Mouse (Mus musculus): ENCODE measurements at regions not wholly inside any gene's neighbourhood (a gene's known extent, or its start where the extent isn't known, plus 50 kb on each side); places are given as distances from the start of the nearest gene placed in this dataset.
"Not testable (repeated sequence)": the region's sequence is repeated elsewhere in the genome, so short reads cannot be mapped to it uniquely, and the experiment has no call there.

DNA sequence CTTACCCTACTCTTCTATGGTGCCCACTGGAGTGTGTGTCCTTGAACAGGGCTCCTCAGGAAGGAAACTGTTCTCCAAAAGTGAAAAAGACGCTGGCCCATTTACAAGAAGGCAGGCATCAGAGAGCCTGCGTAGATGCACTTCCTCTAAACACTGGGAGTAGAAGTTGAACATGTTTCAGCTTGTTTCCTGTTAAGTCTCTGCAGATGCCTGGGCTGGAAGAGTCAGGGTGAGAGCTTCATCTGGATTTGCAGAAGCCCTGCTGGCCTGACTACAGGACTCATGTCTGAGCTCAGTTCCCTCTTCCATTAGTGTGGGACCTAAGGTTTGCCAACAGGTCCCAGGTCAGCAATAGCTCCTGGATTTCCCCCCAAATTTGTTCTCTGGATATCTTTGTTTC is 54.7 kb upstream of the Nlrp1b start:
- no peak for DNase-seq (ENCODE audit: low spot score in 2 of 2)

GRCm38 (mm10) chr11:71288243-71288642 is 57.7 kb upstream of the Nlrp1b start:
- DNase-seq (ENCODE audit: low spot score in 2 of 2), result not testable (repeated sequence)

- no peak for DNase-seq (ENCODE audit: low spot score in 2 of 2)
Measured at GRCm38 (mm10) chr11:71289490-71289889, 59.0 kb upstream of the Nlrp1b start.

DNA sequence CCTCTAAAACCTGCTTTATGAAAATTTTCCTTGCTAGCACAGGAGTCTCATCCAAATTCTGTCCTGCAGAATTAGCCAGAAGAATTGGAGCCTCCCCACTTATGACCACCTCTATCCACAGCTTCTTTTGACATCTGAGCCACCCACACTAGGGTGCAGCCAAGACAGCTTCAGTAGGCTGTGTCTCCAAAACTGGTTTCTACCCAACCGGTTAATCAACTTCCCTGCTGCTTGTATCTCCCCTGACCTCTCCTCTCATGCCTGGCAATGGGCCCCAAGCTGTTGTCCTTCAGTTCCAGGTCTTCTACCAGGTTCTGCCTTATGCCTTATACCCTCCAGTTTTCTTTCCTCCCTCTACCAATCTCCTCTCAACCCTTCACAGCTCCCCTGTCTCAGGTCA is 68.9 kb upstream of the Nlrp1b start:
- no peak for DNase-seq (ENCODE audit: low spot score in 2 of 2)

DNA sequence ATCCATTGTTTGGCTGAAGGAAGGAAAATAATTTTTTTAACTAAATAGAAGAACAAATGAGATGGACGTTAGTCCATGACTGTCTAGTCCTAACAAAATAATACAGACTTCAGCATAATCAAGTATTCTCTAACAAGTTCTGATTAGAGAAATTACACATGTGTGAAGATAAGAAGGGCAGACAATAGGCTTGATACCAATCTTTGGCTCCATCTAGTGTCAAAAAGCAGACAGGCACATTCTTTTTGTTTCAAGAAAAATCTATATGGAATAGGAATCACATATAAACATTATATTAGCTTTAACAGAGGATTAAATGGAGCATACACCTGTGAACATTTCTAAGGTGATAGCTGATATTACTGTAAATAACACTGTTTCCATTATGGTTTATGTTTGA is 92.9 kb upstream of the Nlrp1b start:
- DNase-seq (ENCODE audit: low spot score in 2 of 2), result no peak

- no peak for DNase-seq (ENCODE audit: low spot score in 2 of 2)
Measured at GRCm38 (mm10) chr11:71337428-71337827, 106.9 kb upstream of the Nlrp1b start.

- peak; percentile 19 to 55 for DNase-seq (ENCODE audit: low spot score in 2 of 2)
Measured at GRCm38 (mm10) chr11:71346024-71346423, 115.5 kb upstream of the Nlrp1b start.

DNA sequence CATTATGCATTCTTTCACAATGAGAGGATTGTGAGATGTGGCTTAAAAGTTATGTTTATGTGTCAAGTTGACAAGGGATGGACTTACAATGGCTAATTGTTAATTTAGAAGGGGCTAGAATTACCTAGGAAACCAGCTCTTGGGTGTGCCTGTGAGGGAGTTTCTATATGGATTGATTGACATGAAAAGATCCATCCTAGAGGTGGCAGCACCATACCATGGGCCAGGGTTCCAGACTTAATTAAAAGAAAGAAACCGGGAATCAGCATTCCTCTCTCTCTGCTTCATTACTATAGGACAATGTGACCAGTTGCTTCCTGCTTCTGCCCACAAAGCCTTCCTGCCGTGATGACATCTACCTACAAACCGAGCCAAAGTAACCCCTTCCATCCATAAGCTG is 126.6 kb upstream of the Nlrp1b start:
- DNase-seq (ENCODE audit: low spot score in 2 of 2), result no peak

DNA sequence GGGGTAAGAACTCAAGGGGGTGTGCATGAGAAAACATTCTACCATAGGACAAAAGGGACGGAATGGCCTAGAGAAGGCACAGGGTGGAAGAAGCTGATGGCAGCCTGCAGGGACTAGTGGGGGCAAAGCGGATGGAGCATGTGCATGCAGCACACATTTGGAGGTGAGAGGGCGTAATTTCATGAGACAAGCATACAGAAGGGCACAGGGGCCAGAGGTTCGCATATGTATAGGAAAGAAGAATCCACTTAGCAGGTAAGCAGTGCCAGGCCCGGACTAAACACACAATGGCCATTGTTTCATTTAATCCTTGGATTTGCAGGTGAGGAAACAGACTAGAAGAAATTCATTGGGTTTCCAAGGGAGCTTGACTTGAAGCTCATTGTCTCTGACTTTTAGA is 130.3 kb upstream of the Nlrp1b start:
- no peak for DNase-seq (ENCODE audit: low spot score in 2 of 2)

- no peak for DNase-seq (ENCODE audit: low spot score in 2 of 2)
Measured at GRCm38 (mm10) chr11:71371871-71372270, 141.3 kb upstream of the Nlrp1b start.

- DNase-seq (ENCODE audit: low spot score in 2 of 2), result no peak
Measured at GRCm38 (mm10) chr11:71375132-71375531, 144.6 kb upstream of the Nlrp1b start.

GRCm38 (mm10) chr11:71388411-71388810 is 157.9 kb upstream of the Nlrp1b start:
- DNase-seq (ENCODE audit: low spot score in 2 of 2), result no peak

DNA sequence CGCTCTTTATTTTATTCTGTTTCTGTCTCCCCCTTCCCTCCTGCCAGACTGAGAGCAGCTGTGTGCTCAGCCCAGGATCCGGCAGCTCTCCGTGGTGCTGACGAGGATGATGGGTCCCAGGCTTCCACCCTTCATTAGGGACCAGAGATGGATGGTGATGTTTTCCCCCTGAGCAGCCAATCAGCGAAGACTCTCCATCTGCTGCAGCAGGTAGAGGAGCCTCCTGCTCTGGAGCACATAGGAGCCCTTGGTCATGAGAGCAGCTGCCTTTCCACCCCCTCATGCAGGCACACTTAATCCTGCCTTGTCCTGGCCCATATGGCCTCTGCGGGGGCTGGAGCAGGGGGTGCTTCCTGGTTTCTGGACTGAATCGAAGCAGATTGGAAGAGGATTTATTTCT is 159.1 kb upstream of the Nlrp1b start:
- DNase-seq (ENCODE audit: low spot score in 2 of 2), result peak; percentile 20 to 35

DNA sequence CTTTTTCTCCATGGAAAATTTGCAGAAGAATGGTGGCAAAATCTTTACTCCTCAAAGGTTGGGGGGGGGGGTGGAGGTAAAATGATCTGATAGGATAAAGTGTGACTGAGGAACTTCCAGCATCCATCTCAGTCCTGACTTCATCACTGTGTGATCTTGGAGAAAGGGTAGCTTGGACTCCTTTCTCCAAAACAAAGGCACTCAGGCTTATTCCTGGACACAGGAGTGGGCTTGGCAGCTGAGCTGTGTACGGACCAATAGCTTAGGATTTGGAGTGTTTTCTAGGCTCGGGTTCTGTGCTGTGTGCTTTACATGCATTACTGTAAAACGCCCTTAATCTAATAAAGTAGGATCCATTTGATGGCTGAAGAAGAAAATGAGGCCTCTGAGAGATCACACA is 159.6 kb upstream of the Nlrp1b start:
- DNase-seq (ENCODE audit: low spot score in 2 of 2), result no peak

GRCm38 (mm10) chr11:71390616-71391015 is 160.1 kb upstream of the Nlrp1b start:
- no peak for DNase-seq (ENCODE audit: low spot score in 2 of 2)

DNA sequence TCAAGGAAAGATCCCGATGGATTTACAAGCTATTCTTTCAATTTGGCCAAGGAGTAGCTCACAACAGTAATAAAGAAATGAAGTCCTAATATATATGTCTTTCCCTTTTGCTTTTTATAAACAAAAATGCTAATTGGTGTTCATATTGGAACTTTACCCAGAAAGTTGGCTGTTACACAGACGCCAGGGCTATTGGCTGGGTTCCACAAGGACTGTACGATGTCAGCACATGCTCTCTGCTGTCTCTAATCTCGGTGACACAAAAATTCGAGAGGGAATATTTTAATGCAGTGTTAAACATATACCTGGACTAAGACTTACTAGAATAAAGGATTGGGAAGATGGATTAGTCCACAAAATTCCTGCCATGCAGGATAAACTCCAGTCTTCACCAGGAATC is 162.9 kb upstream of the Nlrp1b start:
- no peak for DNase-seq (ENCODE audit: low spot score in 2 of 2)

GRCm38 (mm10) chr11:71395023-71395422 is 164.5 kb upstream of the Nlrp1b start:
- no peak for DNase-seq (ENCODE audit: low spot score in 2 of 2)

DNA sequence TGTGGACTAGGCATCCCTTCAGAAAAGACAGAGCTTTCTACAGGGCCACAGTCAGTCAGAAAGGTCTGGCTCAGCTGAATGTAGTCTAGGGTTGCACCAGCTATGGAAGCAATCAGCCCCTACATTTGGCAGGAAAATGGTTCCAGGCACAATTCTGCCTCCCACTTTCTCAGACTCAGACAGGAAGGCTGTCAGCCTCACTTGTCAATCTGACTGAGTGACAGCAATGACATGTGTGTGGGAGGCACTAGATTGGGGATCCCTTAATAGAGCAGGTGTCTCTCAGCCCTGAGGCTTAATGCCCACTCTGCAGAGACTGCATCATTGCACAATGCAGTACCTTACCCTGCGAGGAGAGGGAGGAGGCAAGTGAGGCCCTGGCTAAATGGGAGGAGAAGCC is 165.1 kb upstream of the Nlrp1b start:
- DNase-seq (ENCODE audit: low spot score in 2 of 2), result no peak

GRCm38 (mm10) chr11:71400351-71400750 is 169.8 kb upstream of the Nlrp1b start:
- DNase-seq (ENCODE audit: low spot score in 2 of 2), result no peak

DNA sequence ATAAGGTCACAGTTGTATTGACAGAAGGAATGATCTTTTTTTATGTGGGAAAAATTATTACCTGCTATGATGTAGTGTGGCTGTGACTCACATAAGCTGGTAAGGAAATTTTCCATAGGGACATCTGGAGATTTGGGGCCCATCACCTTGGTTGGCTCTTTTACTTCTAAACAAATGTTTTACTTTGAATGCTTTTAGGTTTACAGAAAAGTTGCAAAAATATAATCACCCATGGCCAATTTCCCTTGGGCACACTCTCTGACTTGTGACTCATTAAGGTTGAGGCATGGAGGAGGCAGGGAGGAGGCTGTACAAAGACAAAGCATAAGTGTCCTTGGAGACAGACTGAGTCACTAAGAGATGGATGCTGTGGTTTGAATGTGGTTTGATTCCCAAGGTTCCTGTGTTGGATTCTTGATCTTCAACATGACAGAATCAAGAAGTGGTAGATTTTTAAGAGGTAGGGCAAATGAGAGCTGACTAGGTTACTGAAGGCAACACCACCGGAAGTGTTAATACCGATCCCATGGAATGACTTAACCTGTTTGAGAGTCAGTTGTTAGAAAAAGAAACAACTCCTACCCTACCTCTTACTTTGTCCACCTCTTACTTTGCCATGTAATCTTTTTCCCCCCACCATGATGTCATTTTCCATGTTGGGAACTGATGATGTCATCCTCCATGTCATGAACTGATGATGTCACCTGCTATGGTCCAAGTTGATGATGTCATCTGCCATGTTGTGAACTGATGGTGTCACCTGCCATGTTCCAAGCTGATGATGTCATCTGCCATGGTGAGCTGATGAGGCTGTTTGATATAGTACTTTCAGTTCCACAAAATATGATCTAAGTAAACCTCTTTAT is 171.1 kb upstream of the Nlrp1b start:
- no peak for DNase-seq (ENCODE audit: low spot score in 2 of 2)

GRCm38 (mm10) chr11:71404361-71404760 is 173.8 kb upstream of the Nlrp1b start:
- DNase-seq (ENCODE audit: low spot score in 2 of 2), result no peak

- no peak for DNase-seq (ENCODE audit: low spot score in 2 of 2)
Measured at GRCm38 (mm10) chr11:71407043-71407442, 176.5 kb upstream of the Nlrp1b start.

- DNase-seq (ENCODE audit: low spot score in 2 of 2), result no peak
Measured at GRCm38 (mm10) chr11:71409211-71409765, 178.8 kb upstream of the Nlrp1b start.

All from layer of hippocampus, adult 8-10 months (tissue).